Mouse (Mus musculus): ENCODE measurements at regions not wholly inside any gene's neighbourhood (a gene's known extent, or its start where the extent isn't known, plus 50 kb on each side); places are given as distances from the start of the nearest gene placed in this dataset.
"Not testable (repeated sequence)": the region's sequence is repeated elsewhere in the genome, so short reads cannot be mapped to it uniquely, and the experiment has no call there.

GRCm38 (mm10) chr12:15565941-15566784, 250.6 kb downstream of the Trib2 start:
- in situ Hi-C loops (cut with MboI, MseI) = no loop called here

GRCm38 (mm10) chr12:15562826-15563225, 253.9 kb downstream of the Trib2 start:
- in situ Hi-C loops (cut with MboI, MseI) = no loop called here

- in situ Hi-C loops (cut with MboI, MseI) = no loop called here
These were observed 261.3 kb downstream of the Trib2 start for GRCm38 (mm10) chr12:15555471-15555870.

GRCm38 (mm10) chr12:15553681-15554007, 263.1 kb downstream of the Trib2 start:
- in situ Hi-C loops (cut with MboI, MseI) = no loop called here

GRCm38 (mm10) chr12:15552979-15553680, 263.6 kb downstream of the Trib2 start:
- in situ Hi-C loops (cut with MboI, MseI) = no loop called here

- in situ Hi-C loops (cut with MboI, MseI) = no loop called here
These were observed 264.5 kb downstream of the Trib2 start for GRCm38 (mm10) chr12:15552210-15552609.

- in situ Hi-C loops (cut with MboI, MseI) = no loop called here
These were observed 265.3 kb downstream of the Trib2 start for GRCm38 (mm10) chr12:15551281-15551900.

GRCm38 (mm10) chr12:15544351-15544750, 272.4 kb downstream of the Trib2 start:
- in situ Hi-C loops (cut with MboI, MseI) = loop anchor here (25.0 kb wide), 1 partner anchor 693 kb away; no protein-coding TSS in a partner anchor

- in situ Hi-C loops (cut with MboI, MseI) = loop anchor here (25.0 kb wide), 1 partner anchor 695 kb away; no protein-coding TSS in a partner anchor
These were observed 274.2 kb downstream of the Trib2 start for GRCm38 (mm10) chr12:15542486-15542885.

GRCm38 (mm10) chr12:15536852-15537368, 279.8 kb downstream of the Trib2 start:
- in situ Hi-C loops (cut with MboI, MseI) = loop anchor here (10.0 to 25.0 kb wide), 2 partner anchors 700 to 968 kb away; no protein-coding TSS in a partner anchor

- in situ Hi-C loops (cut with MboI, MseI) = loop anchor here (10.0 to 25.0 kb wide), 2 partner anchors 701 to 969 kb away; no protein-coding TSS in a partner anchor
These were observed 280.5 kb downstream of the Trib2 start for GRCm38 (mm10) chr12:15536247-15536646.

GRCm38 (mm10) chr12:15535822-15536221, 280.9 kb downstream of the Trib2 start:
- in situ Hi-C loops (cut with MboI, MseI) = loop anchor here (10.0 to 25.0 kb wide), 2 partner anchors 701 to 969 kb away; no protein-coding TSS in a partner anchor

- in situ Hi-C loops (cut with MboI, MseI) = no loop called here
These were observed 295.8 kb downstream of the Trib2 start for GRCm38 (mm10) chr12:15520783-15521407.

GRCm38 (mm10) chr12:15511994-15512393, 304.7 kb downstream of the Trib2 start:
- in situ Hi-C loops (cut with MboI, MseI) = no loop called here

GRCm38 (mm10) chr12:15507576-15507975, 309.1 kb downstream of the Trib2 start:
- in situ Hi-C loops (cut with MboI, MseI) = no loop called here

GRCm38 (mm10) chr12:15493640-15494039, 323.1 kb downstream of the Trib2 start:
- in situ Hi-C loops (cut with MboI, MseI) = no loop called here

GRCm38 (mm10) chr12:15472741-15473140, 344.0 kb downstream of the Trib2 start:
- in situ Hi-C loops (cut with MboI, MseI) = no loop called here

GRCm38 (mm10) chr12:15459429-15459828, 357.3 kb downstream of the Trib2 start:
- in situ Hi-C loops (cut with MboI, MseI) = no loop called here

GRCm38 (mm10) chr12:15456369-15456768, 360.4 kb downstream of the Trib2 start:
- in situ Hi-C loops (cut with MboI, MseI) = not testable (repeated sequence)

GRCm38 (mm10) chr12:15455744-15456143, 361.0 kb downstream of the Trib2 start:
- in situ Hi-C loops (cut with MboI, MseI) = no loop called here

GRCm38 (mm10) chr12:15449484-15449883, 367.2 kb downstream of the Trib2 start:
- in situ Hi-C loops (cut with MboI, MseI) = no loop called here
